Mouse (Mus musculus): ENCODE measurements around the gene Cntnap2.
"Not testable (repeated sequence)": the region's sequence is repeated elsewhere in the genome, so short reads cannot be mapped to it uniquely, and the experiment has no call there.

Gene Cntnap2

GRCm38 (mm10) chr6:47256227-47256887, 2197.2 kb downstream of the Cntnap2 start:
- no peak for DNase-seq

- no peak for DNase-seq
Measured at GRCm38 (mm10) chr6:47256918-47257506, 2197.9 kb downstream of the Cntnap2 start.

GRCm38 (mm10) chr6:47259626-47260114, 2200.5 kb downstream of the Cntnap2 start:
- DNase-seq = no peak

DNA sequence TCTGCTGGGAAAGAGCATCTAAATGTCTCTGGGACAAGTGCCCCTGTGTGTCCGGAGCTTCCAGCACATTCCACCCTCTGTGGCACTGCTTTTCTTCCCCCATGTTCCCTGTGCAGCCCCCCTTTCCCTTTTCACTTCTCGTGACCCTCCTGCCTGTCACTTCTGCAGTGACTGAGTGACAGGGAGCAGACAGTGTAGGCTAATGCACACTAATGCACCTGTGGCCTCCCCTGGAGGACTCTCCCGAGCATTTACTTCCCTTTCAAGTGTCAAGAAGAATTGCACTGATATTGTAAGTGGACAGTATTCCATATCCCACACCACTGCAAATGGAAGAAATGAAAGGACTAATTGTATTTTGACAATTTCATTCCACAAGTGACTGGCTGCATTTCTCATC, 2208.1 kb downstream of the Cntnap2 start:
- DNase-seq = no peak

DNA sequence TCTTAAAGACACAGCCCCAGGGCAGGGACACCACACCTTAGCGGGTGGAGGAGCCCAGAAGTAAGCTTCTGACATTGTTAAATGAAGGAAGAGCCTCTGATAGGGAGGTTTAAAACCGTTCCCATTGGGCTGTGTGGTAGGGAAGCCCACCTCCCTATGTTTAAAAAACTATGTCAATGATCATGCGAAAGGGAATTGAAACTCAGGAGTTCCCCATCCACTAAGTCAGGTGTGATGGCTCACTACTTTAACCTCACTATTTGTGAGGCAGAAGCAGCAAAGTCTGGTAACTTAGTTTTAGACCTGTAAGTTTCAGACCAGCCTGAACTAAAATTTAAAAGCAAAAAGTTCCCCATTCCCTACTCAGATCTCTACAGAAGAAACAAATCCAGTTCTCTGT, 2210.3 kb downstream of the Cntnap2 start:
- DNase-seq = no peak

- no peak for DNase-seq
Measured at GRCm38 (mm10) chr6:47271576-47271975, 2212.4 kb downstream of the Cntnap2 start.

- peak; percentile 20 to 21 for DNase-seq
Measured at GRCm38 (mm10) chr6:47272606-47273575, 2213.7 kb downstream of the Cntnap2 start.

DNA sequence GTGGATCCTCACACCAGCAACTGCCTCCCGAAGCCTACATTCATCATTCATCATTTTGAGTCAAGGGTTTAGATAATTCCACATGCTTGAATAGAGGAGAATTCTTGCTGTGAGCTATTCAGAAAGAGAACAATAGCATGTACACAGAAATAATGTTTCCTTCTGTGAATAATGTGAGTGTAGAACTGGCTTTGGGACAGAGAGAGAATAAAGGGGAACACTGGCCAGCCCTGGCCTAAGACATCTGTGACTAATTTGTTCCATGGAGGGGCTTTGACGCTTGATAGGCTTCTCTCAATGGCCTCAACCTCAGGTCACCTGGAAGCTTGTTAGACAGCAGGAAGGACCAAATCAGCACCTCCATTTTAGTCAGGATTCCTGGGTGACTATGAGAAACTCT, 2215.9 kb downstream of the Cntnap2 start:
- no peak for DNase-seq

- peak in 1 of 2 experiments; percentile 18 for DNase-seq
Measured at GRCm38 (mm10) chr6:47279183-47279582, 2220.0 kb downstream of the Cntnap2 start.

GRCm38 (mm10) chr6:47281584-47281983, 2222.4 kb downstream of the Cntnap2 start:
- DNase-seq = no peak

GRCm38 (mm10) chr6:47284794-47285193, 2225.6 kb downstream of the Cntnap2 start:
- no peak for DNase-seq

DNA sequence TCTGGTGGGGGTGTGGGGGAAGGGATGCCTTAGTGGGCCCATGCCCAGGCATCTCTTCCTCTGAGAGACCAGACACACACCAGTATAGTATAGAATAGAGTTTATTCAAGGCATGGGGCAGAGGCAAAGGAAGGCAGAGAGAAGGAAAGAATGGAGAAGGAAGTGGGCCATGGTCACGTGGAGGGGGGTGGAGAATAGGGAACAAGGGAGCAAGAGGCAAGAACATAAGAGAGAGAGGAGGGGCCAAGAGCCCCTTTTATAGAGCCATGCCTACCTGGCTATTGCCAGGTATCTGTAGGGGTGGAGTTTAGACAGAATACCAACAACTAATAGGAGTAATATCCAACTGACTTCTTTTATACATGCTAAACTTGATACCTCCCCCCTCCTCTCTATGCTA, 2226.6 kb downstream of the Cntnap2 start:
- DNase-seq = no peak

- not testable (repeated sequence) for DNase-seq
Measured at GRCm38 (mm10) chr6:47286247-47286967, 2227.2 kb downstream of the Cntnap2 start.

DNA sequence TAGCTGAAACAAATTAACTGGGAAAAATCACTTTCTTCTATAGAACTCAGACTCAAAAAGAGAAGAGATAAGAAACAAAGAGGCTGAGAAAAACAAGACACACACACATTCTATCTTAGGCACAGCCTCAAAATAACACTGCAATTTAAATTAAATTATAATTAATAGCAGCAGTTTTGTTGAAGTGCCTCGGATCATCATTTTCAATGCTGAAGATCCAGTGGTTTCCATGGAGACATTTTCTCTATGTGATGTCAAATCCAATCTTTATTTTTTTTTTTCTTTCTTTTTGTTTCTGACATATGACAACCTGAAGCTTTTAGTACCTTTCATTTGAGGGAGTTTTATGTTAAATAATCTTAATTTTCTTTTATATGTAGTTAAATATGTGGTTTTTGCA, 2228.6 kb downstream of the Cntnap2 start:
- no peak for DNase-seq

DNA sequence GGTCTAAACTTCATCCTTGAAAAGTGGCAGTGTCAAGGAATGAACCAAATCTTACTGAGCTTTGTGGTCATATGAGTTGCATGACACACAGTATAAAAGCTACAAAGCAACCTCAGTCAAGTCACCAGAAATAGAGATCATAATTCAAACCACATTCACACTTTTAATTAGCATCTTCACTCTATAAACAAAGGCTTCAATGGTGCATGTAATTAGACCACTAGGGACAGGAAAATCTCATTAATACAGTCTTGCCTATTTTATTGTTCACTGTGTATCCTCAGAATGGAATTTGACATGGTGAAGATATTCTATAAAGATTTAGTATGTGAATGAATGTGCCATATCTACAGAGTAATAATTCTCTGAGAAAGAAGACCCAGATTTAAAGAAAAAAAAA, 2232.8 kb downstream of the Cntnap2 start:
- DNase-seq = no peak

GRCm38 (mm10) chr6:47292437-47292836, 2233.3 kb downstream of the Cntnap2 start:
- no peak for DNase-seq

GRCm38 (mm10) chr6:47294433-47294832, 2235.3 kb downstream of the Cntnap2 start:
- no peak for DNase-seq

- DNase-seq = peak in 1 of 2 experiments; percentile 22
Measured at GRCm38 (mm10) chr6:47304848-47305490, 2245.8 kb downstream of the Cntnap2 start.

- no peak for DNase-seq
Measured at GRCm38 (mm10) chr6:47306065-47306798, 2247.1 kb downstream of the Cntnap2 start.

DNA sequence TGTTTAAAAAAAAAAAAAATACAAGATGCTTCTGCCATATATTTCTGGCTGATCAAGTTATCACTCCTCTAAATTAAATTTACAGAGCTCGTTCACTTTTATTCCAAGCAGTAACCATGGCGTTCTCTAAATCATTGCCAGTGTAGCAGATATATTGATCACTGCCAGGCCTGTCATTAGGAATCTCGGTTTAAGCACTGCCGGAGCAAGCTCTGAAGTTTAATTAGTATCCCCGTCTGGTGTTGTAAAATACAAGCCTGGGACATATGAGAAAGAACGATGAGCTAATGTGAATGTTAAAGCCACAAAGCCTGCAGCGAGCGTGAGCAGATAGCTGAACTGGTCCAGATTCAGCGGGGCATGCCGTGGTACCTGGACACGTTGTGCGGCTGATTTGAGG, 2247.8 kb downstream of the Cntnap2 start:
- DNase-seq = no peak

All from cerebellum, postnatal 10 days (tissue).